ENCODE assay signal across 8 mouse cellular contexts in the genomic region with DNA sequence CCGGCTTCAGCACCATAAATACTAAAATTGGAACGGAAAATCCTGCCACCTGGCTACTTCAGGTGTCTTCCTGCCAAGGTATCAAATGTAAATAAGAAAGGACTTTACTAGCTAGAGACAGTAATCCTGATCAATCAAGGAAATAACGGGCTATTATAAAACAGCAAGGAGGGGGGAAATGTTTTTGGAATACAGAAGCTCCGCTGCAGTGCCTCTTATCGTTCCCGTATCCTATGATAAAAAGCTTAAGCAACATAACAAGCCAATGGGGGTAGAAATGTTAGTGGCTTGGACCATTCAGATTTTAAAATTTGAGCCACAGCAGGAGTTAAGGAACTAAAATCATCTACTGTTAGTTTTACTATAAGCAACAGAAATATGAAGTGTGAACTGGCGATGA. TPM values are rescaled to one million over a fixed set of nuclear protein-coding genes. Genes with fewer than 3 reads are reported as not detected.
A peak's percentile ranks its signal among the peaks of the same experiment; 100 is the strongest.
DNase-seq lines count a peak whose midpoint lies in the region; ATAC-seq lines count a peak whose summit lies in the region.

No protein-coding gene starts in this region.

- no peaks in the 10 kb centered on the region for H3K27me3 ChIP-seq in kidney, embryonic 14.5 days (ENCODE audit: control insufficient read depth, insufficient read depth, low read length)
- H3K27me3 ChIP-seq in embryonic facial prominence, embryonic 14.5 days (replicated peaks; ENCODE audit: control insufficient read depth, insufficient read depth, low read length), result no peaks in the 10 kb centered on the region
- no peaks in the 10 kb centered on the region for H3K27me3 ChIP-seq in intestine, embryonic 15.5 days (replicated peaks)
- H3K27me3 ChIP-seq in midbrain, embryonic 15.5 days (replicated peaks), result no peaks in the 10 kb centered on the region

- H3K4me3 ChIP-seq in kidney, embryonic 14.5 days (ENCODE audit: low read length), result peak overlapping the region; percentile 97
- peak overlapping the region; percentile 66 for H3K4me3 ChIP-seq in embryonic facial prominence, embryonic 14.5 days (ENCODE audit: low read depth, low read length)
- peak overlapping the region; percentile 21 for H3K4me3 ChIP-seq in intestine, embryonic 15.5 days (replicated peaks)
- peak overlapping the region; percentile 62 for H3K4me3 ChIP-seq in midbrain, embryonic 15.5 days

- no peak overlapping the region for H3K27ac ChIP-seq in kidney, embryonic 14.5 days (ENCODE audit: low read depth, low read length)
- H3K27ac ChIP-seq in embryonic facial prominence, embryonic 14.5 days (replicated peaks; ENCODE audit: low read depth, low read length), result no peak overlapping the region
- no peak overlapping the region for H3K27ac ChIP-seq in intestine, embryonic 15.5 days
- H3K27ac ChIP-seq in midbrain, embryonic 15.5 days, result no peak overlapping the region

- peak overlapping the region; percentile 13; the same call in 1 of the 2 replicates for H3K9ac ChIP-seq in kidney, embryonic 14.5 days (ENCODE audit: low read depth, low read length)
- H3K9ac ChIP-seq in embryonic facial prominence, embryonic 14.5 days (ENCODE audit: low read depth, low read length), result peak overlapping the region; percentile 21; the same call in 1 of the 2 replicates
- no peak overlapping the region for H3K9ac ChIP-seq in intestine, embryonic 15.5 days
- no peak overlapping the region for H3K9ac ChIP-seq in midbrain, embryonic 15.5 days

- peak overlapping the region; percentile 56 for H3K4me2 ChIP-seq in kidney, embryonic 14.5 days (replicated peaks; ENCODE audit: low read depth, low read length)
- peak overlapping the region; percentile 57 for H3K4me2 ChIP-seq in embryonic facial prominence, embryonic 14.5 days (ENCODE audit: low read depth, low read length)
- H3K4me2 ChIP-seq in intestine, embryonic 15.5 days (replicated peaks), result peak overlapping the region; percentile 75
- peak overlapping the region; percentile 69 for H3K4me2 ChIP-seq in midbrain, embryonic 15.5 days

- DNase-seq in kidney, postnatal 10 days, result no peak
- no peak for DNase-seq in embryonic facial prominence, embryonic 14.5 days (ENCODE audit: low spot score)
- no peak for DNase-seq in left cerebral cortex, adult 18-20 months (ENCODE audit: low spot score in 2 of 2)
- no peak for DNase-seq in kidney, postnatal 4 days
- no peak for DNase-seq in right cerebral cortex, adult 2 months (ENCODE audit: low spot score in 2 of 2)

- H3K4me1 ChIP-seq in kidney, embryonic 14.5 days (ENCODE audit: control insufficient read depth, insufficient read depth, low read length), result peaks cover 15% of the 10 kb centered on the region; the same call in 1 of the 2 replicates
- H3K4me1 ChIP-seq in embryonic facial prominence, embryonic 14.5 days (ENCODE audit: control insufficient read depth, insufficient read depth, low read length), result peaks cover 14% of the 10 kb centered on the region
- peaks cover 7% of the 10 kb centered on the region for H3K4me1 ChIP-seq in intestine, embryonic 15.5 days (replicated peaks)
- peaks cover 25% of the 10 kb centered on the region for H3K4me1 ChIP-seq in midbrain, embryonic 15.5 days

- no peaks in the 10 kb centered on the region for H3K9me3 ChIP-seq in kidney, embryonic 14.5 days (ENCODE audit: control insufficient read depth, low read length)
- H3K9me3 ChIP-seq in embryonic facial prominence, embryonic 14.5 days (ENCODE audit: control insufficient read depth, low read length), result no peaks in the 10 kb centered on the region
- H3K9me3 ChIP-seq in intestine, embryonic 15.5 days, result no peaks in the 10 kb centered on the region
- no peaks in the 10 kb centered on the region for H3K9me3 ChIP-seq in midbrain, embryonic 15.5 days

- no peak for ATAC-seq in kidney, embryonic 14.5 days (ENCODE audit: low FRiP score, low TSS enrichment)
- no peak for ATAC-seq in embryonic facial prominence, embryonic 14.5 days (ENCODE audit: low read depth)
- ATAC-seq in intestine, embryonic 15.5 days, result no peak
- no peak for ATAC-seq in midbrain, embryonic 15.5 days (replicated peaks)

- WGBS in kidney, embryonic 14.5 days, result 56% methylated on average over 7 of the region's 7 CpGs
- WGBS in embryonic facial prominence, embryonic 14.5 days, result 50% methylated on average over 7 of the region's 7 CpGs
- WGBS in intestine, embryonic 15.5 days, result 48% methylated on average over 7 of the region's 7 CpGs
- WGBS in midbrain, embryonic 15.5 days, result 62% methylated on average over 7 of the region's 7 CpGs

- peaks cover 2% of the 10 kb centered on the region for H3K36me3 ChIP-seq in kidney, embryonic 14.5 days (ENCODE audit: control insufficient read depth, insufficient read depth, low read length)
- no peaks in the 10 kb centered on the region for H3K36me3 ChIP-seq in embryonic facial prominence, embryonic 14.5 days (ENCODE audit: control insufficient read depth, insufficient read depth, low read length)
- no peaks in the 10 kb centered on the region for H3K36me3 ChIP-seq in intestine, embryonic 15.5 days
- no peaks in the 10 kb centered on the region for H3K36me3 ChIP-seq in midbrain, embryonic 15.5 days (replicated peaks)

RNA-seq across cellular contexts. Expression of gene Ostc, which starts 0.9 kb away (rescaled TPM):
- 386 and 434 TPM in 2 replicates for polyA plus RNA-seq in kidney, embryonic 14.5 days (2014; fragmentation: Nextera tagmentation; extraction: Ambion mirVana)
- polyA plus RNA-seq in embryonic facial prominence, embryonic 14.5 days (2014; fragmentation: Nextera tagmentation; extraction: Ambion mirVana), result 454 and 459 TPM in 2 replicates
- polyA plus RNA-seq in intestine, embryonic 15.5 days (2015; fragmentation: Nextera tagmentation; extraction: Ambion mirVana), result 398 and 412 TPM in 2 replicates
- polyA plus RNA-seq in midbrain, embryonic 15.5 days (2015; fragmentation: Nextera tagmentation; extraction: Ambion mirVana), result 198 and 209 TPM in 2 replicates
- 10 to 100 TPM; 57.4 to 61.3 TPM for total RNA-seq in left cerebral cortex, adult 18-20 months (2021)

RNA-seq across cellular contexts. Expression of gene Rpl34, which starts 20.1 kb away (rescaled TPM):
- polyA plus RNA-seq in kidney, embryonic 14.5 days (2014; fragmentation: Nextera tagmentation; extraction: Ambion mirVana), result 1,007 and 1,462 TPM in 2 replicates
- 1,104 and 1,207 TPM in 2 replicates for polyA plus RNA-seq in embryonic facial prominence, embryonic 14.5 days (2014; fragmentation: Nextera tagmentation; extraction: Ambion mirVana)
- polyA plus RNA-seq in intestine, embryonic 15.5 days (2015; fragmentation: Nextera tagmentation; extraction: Ambion mirVana), result 893 and 966 TPM in 2 replicates
- 524 and 551 TPM in 2 replicates for polyA plus RNA-seq in midbrain, embryonic 15.5 days (2015; fragmentation: Nextera tagmentation; extraction: Ambion mirVana)
- 100 to 1,000 TPM; 343 to 349 TPM for total RNA-seq in left cerebral cortex, adult 18-20 months (2021)

Comparison
In these comparisons a context has a peak if more than half of its experiments do, and no peak if none do; other contexts are left out.
1. H3K4me3 ChIP-seq: peak in every context shown above with its lines; median percentile 97 in kidney, embryonic 14.5 days; 66 in embryonic facial prominence, embryonic 14.5 days; 62 in midbrain, embryonic 15.5 days; 21 in intestine, embryonic 15.5 days.
2. H3K9ac ChIP-seq: peak in kidney, embryonic 14.5 days (single experiment) and embryonic facial prominence, embryonic 14.5 days (single experiment); none in intestine, embryonic 15.5 days (single experiment) and midbrain, embryonic 15.5 days (single experiment).
3. Peak in every context shown above with its lines, with median percentiles within 50 percentile points of each other: H3K4me2 ChIP-seq.